In genomic region chr16:73881911-73882310, GRCm38 (mm10) we compare ENCODE assay signal across 15 mouse cellular contexts.
DNase-seq lines count a peak whose midpoint lies in the region; ATAC-seq and TF ChIP-seq lines count a peak whose summit lies in the region.
"Had no signal": no experiment of that assay in that cellular context is flagged by ENCODE, and none has a peak within 500 bp of the region (broad histone marks: within the 10 kb centered on the region; RNA-seq: fewer than 3 reads in every experiment).

No protein-coding gene starts in this region.

- peak; percentile 65; the same call in 1 of the 2 replicates for ATAC-seq in hindbrain, embryonic 15.5 days (ENCODE audit: low FRiP score, low read depth)
- ATAC-seq in hindbrain, embryonic 11.5 days (ENCODE audit: low FRiP score), result no peak
- ATAC-seq: intestine, postnatal 0 days had no signal

- no peak for TF ChIP-seq POLR2A in brain, embryonic 14.5 days (IDR thresholded peaks at IDR 0.05; ENCODE audit: borderline replicate concordance, extremely low read depth, insufficient read depth, insufficient read length, poor library complexity, severe bottlenecking)

- H3K9ac ChIP-seq in hindbrain, embryonic 15.5 days, result no peak overlapping the region
- no peak overlapping the region for H3K9ac ChIP-seq in hindbrain, embryonic 11.5 days (ENCODE audit: low read depth, low read length)
- H3K9ac ChIP-seq: limb, embryonic 13.5 days; liver, embryonic 13.5 days; lung, embryonic 15.5 days had no signal

- no peaks in the 10 kb centered on the region for H3K4me1 ChIP-seq in hindbrain, embryonic 15.5 days (replicated peaks)
- no peaks in the 10 kb centered on the region for H3K4me1 ChIP-seq in hindbrain, embryonic 11.5 days (replicated peaks; ENCODE audit: control insufficient read depth, insufficient read depth, low read length)
- H3K4me1 ChIP-seq: hindbrain, embryonic 10.5 days; limb, embryonic 13.5 days; liver, embryonic 13.5 days; lung, embryonic 15.5 days had no signal

- 37% methylated on average over 1 of the region's 1 CpGs for WGBS in hindbrain, embryonic 15.5 days
- WGBS in hindbrain, embryonic 11.5 days, result 53% methylated on average over 1 of the region's 1 CpGs

- H3K27ac ChIP-seq in hindbrain, embryonic 15.5 days (replicated peaks), result no peak overlapping the region
- H3K27ac ChIP-seq in hindbrain, embryonic 11.5 days (ENCODE audit: low read depth, low read length), result no peak overlapping the region
- H3K27ac ChIP-seq: hindbrain, embryonic 10.5 days; limb, embryonic 13.5 days; liver, embryonic 13.5 days; lung, embryonic 15.5 days; macrophage had no signal

- H3K4me2 ChIP-seq in hindbrain, embryonic 15.5 days, result no peak overlapping the region
- H3K4me2 ChIP-seq in hindbrain, embryonic 11.5 days (replicated peaks; ENCODE audit: low read depth, low read length), result no peak overlapping the region
- H3K4me2 ChIP-seq: limb, embryonic 13.5 days; liver, embryonic 13.5 days; lung, embryonic 15.5 days; midbrain, embryonic 11.5 days had no signal

- H3K36me3 ChIP-seq in hindbrain, embryonic 15.5 days, result no peaks in the 10 kb centered on the region
- H3K36me3 ChIP-seq in hindbrain, embryonic 11.5 days (ENCODE audit: control insufficient read depth, insufficient read depth, low read length), result no peaks in the 10 kb centered on the region
- H3K36me3 ChIP-seq: hindbrain, embryonic 10.5 days; limb, embryonic 13.5 days; liver, embryonic 13.5 days; lung, embryonic 15.5 days had no signal

- no peak overlapping the region for H3K4me3 ChIP-seq in hindbrain, embryonic 15.5 days
- no peak overlapping the region for H3K4me3 ChIP-seq in hindbrain, embryonic 11.5 days (ENCODE audit: low read depth, low read length)
- H3K4me3 ChIP-seq: hindbrain, embryonic 10.5 days; limb, embryonic 13.5 days; liver, embryonic 13.5 days; lung, embryonic 15.5 days had no signal

- no peak for DNase-seq in hindbrain, embryonic 11.5 days (ENCODE audit: low spot score)
- DNase-seq in brain, adult 2 months (ENCODE audit: low read depth, low spot score), result peak; percentile 39
- DNase-seq in brain, embryonic 14.5 days (ENCODE audit: low read depth), result peak; percentile 60
- DNase-seq in layer of hippocampus, postnatal 10 days (ENCODE audit: low spot score in 2 of 2), result peak; percentile 18 to 40
- DNase-seq in spleen, postnatal 14 days (ENCODE audit: low spot score in 2 of 2), result no peak
- no peak for DNase-seq in spleen, postnatal 36 days (ENCODE audit: low spot score in 2 of 2)
- DNase-seq: liver, embryonic 13.5 days; right cerebral cortex, postnatal 4 days had no signal

- H3K27me3 ChIP-seq in hindbrain, embryonic 15.5 days, result no peaks in the 10 kb centered on the region
- no peaks in the 10 kb centered on the region for H3K27me3 ChIP-seq in hindbrain, embryonic 11.5 days (ENCODE audit: control insufficient read depth, insufficient read depth, low read length)
- H3K27me3 ChIP-seq: limb, embryonic 13.5 days; liver, embryonic 13.5 days; lung, embryonic 15.5 days had no signal

- TF ChIP-seq CTCF in brain, embryonic 14.5 days (IDR thresholded peaks at IDR 0.05; ENCODE audit: borderline replicate concordance, extremely low read depth, insufficient read depth, insufficient read length), result no peak

- no peaks in the 10 kb centered on the region for H3K9me3 ChIP-seq in hindbrain, embryonic 15.5 days
- no peaks in the 10 kb centered on the region for H3K9me3 ChIP-seq in hindbrain, embryonic 11.5 days (ENCODE audit: control insufficient read depth, low read length)
- H3K9me3 ChIP-seq: hindbrain, embryonic 10.5 days; limb, embryonic 13.5 days; liver, embryonic 13.5 days; lung, embryonic 15.5 days had no signal

Comparison
In these comparisons a context has a peak if more than half of its experiments do, and no peak if none do; other contexts are left out.
1. DNase-seq: peak in brain, adult 2 months (single experiment), brain, embryonic 14.5 days (single experiment) and layer of hippocampus, postnatal 10 days (2 of 2); none in hindbrain, embryonic 11.5 days (single experiment), spleen, postnatal 14 days (0 of 2) and spleen, postnatal 36 days (0 of 2).